Mouse (Mus musculus) ES-E14 (cell line): ENCODE results near the gene St3gal2.

Experiments
- CHD2 ChIP-seq: IDR thresholded peaks from 2 replicates; pipeline ENCODE4 v1.6.1; 2014; ENCODE audit warnings: mild to moderate bottlenecking, low read depth, low read length, inconsistent platforms
- HCFC1 ChIP-seq: IDR thresholded peaks from 2 replicates; pipeline ENCODE4 v1.6.1; 2012; ENCODE audit warnings: low read length, inconsistent platforms, borderline replicate concordance; ENCODE audit not compliant: insufficient read depth
- MAFK ChIP-seq: IDR thresholded peaks from 2 replicates; pipeline ENCODE4 v1.6.1; 2014; ENCODE audit warnings: mild to moderate bottlenecking, low read depth, low read length, inconsistent platforms; ENCODE audit not compliant: insufficient read depth
- ZC3H11A ChIP-seq: IDR thresholded peaks from 2 replicates; pipeline ENCODE4 v1.6.1; 2012; ENCODE audit warnings: low read depth, mild to moderate bottlenecking, inconsistent platforms, low read length, borderline replicate concordance
- ZNF384 ChIP-seq: IDR thresholded peaks from 2 replicates; pipeline ENCODE4 v1.6.1; 2012; ENCODE audit warnings: low read depth, low read length, inconsistent platforms

GRCm38 (mm10) chr8:110901056-110901455 is 18.7 kb upstream of the St3gal2 start:
- TF ChIP-seq ZNF384 (no peak), CHD2 (no peak), HCFC1 (no peak), MAFK (no peak), ZC3H11A (no peak)
